Mouse (Mus musculus): ENCODE measurements around the gene Fam81a.
A peak's percentile ranks its signal among the peaks of the same experiment; 100 is the strongest.

Fam81a gene

GRCm38 (mm10) chr9:70062012-70062411, 80.3 kb downstream of the Fam81a start:
- no peak for DNase-seq (ENCODE audit: low read depth, low spot score)

- DNase-seq (ENCODE audit: low read depth, low spot score), result no peak
Observed at GRCm38 (mm10) chr9:70053411-70053810, 88.9 kb downstream of the Fam81a start.

GRCm38 (mm10) chr9:70052730-70053129, 89.6 kb downstream of the Fam81a start:
- no peak for DNase-seq (ENCODE audit: low read depth, low spot score)

- DNase-seq (ENCODE audit: low read depth, low spot score), result no peak
Observed at GRCm38 (mm10) chr9:70049839-70050238, 92.5 kb downstream of the Fam81a start.

- DNase-seq (ENCODE audit: low read depth, low spot score), result no peak
Observed at GRCm38 (mm10) chr9:70049416-70049783, 93.0 kb downstream of the Fam81a start.

GRCm38 (mm10) chr9:70048751-70049415, 93.5 kb downstream of the Fam81a start:
- DNase-seq (ENCODE audit: low read depth, low spot score), result peak; percentile 18

GRCm38 (mm10) chr9:70048280-70048679, 94.1 kb downstream of the Fam81a start:
- no peak for DNase-seq (ENCODE audit: low read depth, low spot score)

GRCm38 (mm10) chr9:70047839-70048238, 94.5 kb downstream of the Fam81a start:
- peak; percentile 91 for DNase-seq (ENCODE audit: low read depth, low spot score)

- DNase-seq (ENCODE audit: low read depth, low spot score), result no peak
Observed at GRCm38 (mm10) chr9:70046255-70046654, 96.1 kb downstream of the Fam81a start.

- DNase-seq (ENCODE audit: low read depth, low spot score), result no peak
Observed at GRCm38 (mm10) chr9:70044865-70045264, 97.5 kb downstream of the Fam81a start.

- DNase-seq (ENCODE audit: low read depth, low spot score), result no peak
Observed at GRCm38 (mm10) chr9:70042935-70043334, 99.4 kb downstream of the Fam81a start.

- peak; percentile 43 for DNase-seq (ENCODE audit: low read depth, low spot score)
Observed at GRCm38 (mm10) chr9:70042137-70042536, 100.2 kb downstream of the Fam81a start.

GRCm38 (mm10) chr9:70040570-70040969, 101.8 kb downstream of the Fam81a start:
- DNase-seq (ENCODE audit: low read depth, low spot score), result peak; percentile 63

GRCm38 (mm10) chr9:70039597-70040385, 102.6 kb downstream of the Fam81a start:
- no peak for DNase-seq (ENCODE audit: low read depth, low spot score)
